Mouse (Mus musculus) c-Kit-negative CD71-positive TER-119-positive erythroid progenitor cells, embryonic 14.5 days (primary cell): ENCODE measurements around the gene Wbp1l.
A peak's percentile ranks its signal among the peaks of the same experiment; 100 is the strongest.

Experiments
- DNase-seq: peaks from one replicate; pipeline ENCODE4 v3.0.0-alpha.2; 2013; ENCODE audit warnings: low read depth, low spot score

Wbp1l gene

GRCm38 (mm10) chr19:46658348-46658747 is 59.5 kb downstream of the Wbp1l start:
- DNase-seq = no peak

GRCm38 (mm10) chr19:46658851-46659250 is 60.0 kb downstream of the Wbp1l start:
- DNase-seq = no peak

- no peak for DNase-seq
Observed at GRCm38 (mm10) chr19:46661511-46661910, 62.6 kb downstream of the Wbp1l start.

- no peak for DNase-seq
Observed at GRCm38 (mm10) chr19:46662214-46662613, 63.3 kb downstream of the Wbp1l start.

GRCm38 (mm10) chr19:46662784-46663183 is 63.9 kb downstream of the Wbp1l start:
- no peak for DNase-seq

GRCm38 (mm10) chr19:46665474-46665873 is 66.6 kb downstream of the Wbp1l start:
- no peak for DNase-seq

GRCm38 (mm10) chr19:46667300-46667699 is 68.4 kb downstream of the Wbp1l start:
- DNase-seq = no peak

GRCm38 (mm10) chr19:46668263-46668662 is 69.4 kb downstream of the Wbp1l start:
- DNase-seq = no peak

GRCm38 (mm10) chr19:46669802-46670201 is 70.9 kb downstream of the Wbp1l start:
- DNase-seq = no peak

GRCm38 (mm10) chr19:46670691-46671090 is 71.8 kb downstream of the Wbp1l start:
- no peak for DNase-seq

GRCm38 (mm10) chr19:46672766-46673418 is 74.0 kb downstream of the Wbp1l start, which contains the start of gene Cyp17a1:
Cyp17a1 (minus strand) TSS chr19:46673172.
- no peak for DNase-seq

GRCm38 (mm10) chr19:46675641-46676040 is 76.8 kb downstream of the Wbp1l start:
- DNase-seq = no peak

- DNase-seq = no peak
Observed at GRCm38 (mm10) chr19:46679720-46680383, 81.0 kb downstream of the Wbp1l start.

GRCm38 (mm10) chr19:46689460-46690372 is 90.8 kb downstream of the Wbp1l start, which contains the start of gene Borcs7:
Borcs7 (plus strand) TSS chr19:46689906.
- DNase-seq = peak; percentile 69

- no peak for DNase-seq
Observed at GRCm38 (mm10) chr19:46690387-46690786, 91.5 kb downstream of the Wbp1l start.

GRCm38 (mm10) chr19:46691078-46691477 is 92.2 kb downstream of the Wbp1l start:
- no peak for DNase-seq

- no peak for DNase-seq
Observed at GRCm38 (mm10) chr19:46693146-46693545, 94.3 kb downstream of the Wbp1l start.

- DNase-seq = no peak
Observed at GRCm38 (mm10) chr19:46696482-46696881, 97.6 kb downstream of the Wbp1l start.

GRCm38 (mm10) chr19:46696943-46697342 is 98.1 kb downstream of the Wbp1l start:
- DNase-seq = no peak

GRCm38 (mm10) chr19:46697840-46698517 is 99.1 kb downstream of the Wbp1l start:
- no peak for DNase-seq

GRCm38 (mm10) chr19:46699011-46699481 is 100.2 kb downstream of the Wbp1l start:
- no peak for DNase-seq
